ENCODE assay signal across 8 mouse cellular contexts in genomic region chr12:59039971-59040844, GRCm38 (mm10). TPM values are rescaled to one million over a fixed set of nuclear protein-coding genes. Genes with fewer than 3 reads are reported as not detected.
DNase-seq lines count a peak whose midpoint lies in the region; ATAC-seq and TF ChIP-seq lines count a peak whose summit lies in the region.

No protein-coding gene starts in this region.

- TF ChIP-seq EP300 in liver, postnatal 0 days (IDR thresholded peaks at IDR 0.05; ENCODE audit: low read depth): peak; percentile 16

- peak overlapping the region; percentile 90 for H3K27ac ChIP-seq in intestine, embryonic 15.5 days
- peak overlapping the region; percentile 92 for H3K27ac ChIP-seq in liver, postnatal 0 days (ENCODE audit: low read depth)
- H3K27ac ChIP-seq in neural tube, embryonic 13.5 days (replicated peaks): peak overlapping the region; percentile 53; the same call in 1 of the 2 replicates

- H3K9ac ChIP-seq in intestine, embryonic 15.5 days: no peak overlapping the region; the same call in 1 of the 2 replicates
- H3K9ac ChIP-seq in liver, postnatal 0 days (replicated peaks): peak overlapping the region; percentile 57
- no peak overlapping the region for H3K9ac ChIP-seq in neural tube, embryonic 13.5 days

- 10% methylated on average over 23 of the region's 23 CpGs for WGBS in intestine, embryonic 15.5 days
- 8% methylated on average over 23 of the region's 23 CpGs for WGBS in liver, postnatal 0 days (ENCODE audit: insufficient replicate concordance)
- WGBS in neural tube, embryonic 13.5 days: 4% methylated on average over 23 of the region's 23 CpGs

- peaks cover 10% of the 10 kb centered on the region; the same call in 1 of the 2 replicates for H3K36me3 ChIP-seq in intestine, embryonic 15.5 days
- H3K36me3 ChIP-seq in liver, postnatal 0 days (replicated peaks; ENCODE audit: insufficient read depth, low read length): peaks cover 22% of the 10 kb centered on the region
- peaks cover 39% of the 10 kb centered on the region for H3K36me3 ChIP-seq in neural tube, embryonic 13.5 days

- H3K27me3 ChIP-seq in intestine, embryonic 15.5 days (replicated peaks): no peaks in the 10 kb centered on the region
- no peaks in the 10 kb centered on the region for H3K27me3 ChIP-seq in liver, postnatal 0 days (ENCODE audit: insufficient read depth, low read length)
- no peaks in the 10 kb centered on the region for H3K27me3 ChIP-seq in neural tube, embryonic 13.5 days

- peak; percentile 93 for ATAC-seq in intestine, embryonic 15.5 days
- peak; percentile 87 for ATAC-seq in liver, postnatal 0 days
- peak; percentile 89 for ATAC-seq in neural tube, embryonic 13.5 days (ENCODE audit: low read depth)

- intact Hi-C loops in gastrocnemius, postnatal 36 days (cut with DNase I): no loop called here

- H3K4me1 ChIP-seq in intestine, embryonic 15.5 days (replicated peaks): no peaks in the 10 kb centered on the region
- peaks cover 5% of the 10 kb centered on the region; the same call in 1 of the 2 replicates for H3K4me1 ChIP-seq in liver, postnatal 0 days (ENCODE audit: insufficient read depth)
- H3K4me1 ChIP-seq in neural tube, embryonic 13.5 days (replicated peaks): peaks cover 5% of the 10 kb centered on the region

- TF ChIP-seq CTCF in liver, postnatal 0 days (IDR thresholded peaks at IDR 0.05; ENCODE audit: low read depth): no peak

- 0 out of 2 replicates have a peak overlapping the region, but pooled peaks have one; percentile 6 for H3K4me3 ChIP-seq in intestine, embryonic 15.5 days (replicated peaks)
- H3K4me3 ChIP-seq in liver, postnatal 0 days (ENCODE audit: low read depth, low read length): peak overlapping the region; percentile 21
- no peak overlapping the region for H3K4me3 ChIP-seq in neural tube, embryonic 13.5 days

- DNase-seq in gastrocnemius, adult 18-20 months (ENCODE audit: low spot score): peak; percentile 6
- no peak for DNase-seq in gastrocnemius, postnatal 36 days
- DNase-seq in c-Kit-positive CD71-positive TER-119-negative erythroid progenitor cells, embryonic 14.5 days (ENCODE audit: low read depth): peak; percentile 86
- peak; percentile 91 for DNase-seq in heart, adult 11 months
- DNase-seq in liver, postnatal 0 days: peak; percentile 74
- no peak for DNase-seq in cerebellum, adult 8-10 months

- peak overlapping the region; percentile 45 for H3K4me2 ChIP-seq in intestine, embryonic 15.5 days (replicated peaks)
- peak overlapping the region; percentile 64 for H3K4me2 ChIP-seq in liver, postnatal 0 days (ENCODE audit: low read depth, low read length)
- H3K4me2 ChIP-seq in neural tube, embryonic 13.5 days: peak overlapping the region; percentile 27; the same call in 1 of the 2 replicates

- H3K9me3 ChIP-seq in intestine, embryonic 15.5 days: no peaks in the 10 kb centered on the region
- H3K9me3 ChIP-seq in liver, postnatal 0 days (ENCODE audit: low read length): no peaks in the 10 kb centered on the region
- no peaks in the 10 kb centered on the region for H3K9me3 ChIP-seq in neural tube, embryonic 13.5 days

RNA-seq across cellular contexts. Expression of gene Trappc6b, which starts 21.1 kb away (rescaled TPM):
- total RNA-seq in gastrocnemius, adult 18-20 months (2021): 10 to 100 TPM; 45.5 to 57.9 TPM
- 10 to 100 TPM; 28.5 to 40.1 TPM for total RNA-seq in gastrocnemius, postnatal 36 days (2021)
- 79.1 and 84.2 TPM in 2 replicates for polyA plus RNA-seq in intestine, embryonic 15.5 days (2015; fragmentation: Nextera tagmentation; extraction: Ambion mirVana)
- 49.6 and 50.7 TPM in 2 replicates for polyA plus RNA-seq in liver, postnatal 0 days (2015; fragmentation: Nextera tagmentation; extraction: Ambion mirVana)
- polyA plus RNA-seq in neural tube, embryonic 13.5 days (2015; fragmentation: Nextera tagmentation; extraction: Ambion mirVana): 161 and 166 TPM in 2 replicates

RNA-seq across cellular contexts. Expression of gene Pnn, which starts 26.5 kb away (rescaled TPM):
- 10 to 100 TPM; 17.3 to 19.3 TPM for total RNA-seq in gastrocnemius, adult 18-20 months (2021)
- total RNA-seq in gastrocnemius, postnatal 36 days (2021): 10 to 100 TPM; 16.5 to 21.3 TPM
- 81.7 and 90.8 TPM in 2 replicates for polyA plus RNA-seq in intestine, embryonic 15.5 days (2015; fragmentation: Nextera tagmentation; extraction: Ambion mirVana)
- polyA plus RNA-seq in liver, postnatal 0 days (2015; fragmentation: Nextera tagmentation; extraction: Ambion mirVana): 22.1 and 28.9 TPM in 2 replicates
- 83.2 and 95.0 TPM in 2 replicates for polyA plus RNA-seq in neural tube, embryonic 13.5 days (2015; fragmentation: Nextera tagmentation; extraction: Ambion mirVana)

RNA-seq across cellular contexts. Expression of gene Gemin2, which starts 27.0 kb away (rescaled TPM):
- total RNA-seq in gastrocnemius, adult 18-20 months (2021): 1 to 10 TPM; 4.0 to 4.9 TPM
- 1 to 10 TPM; 3.8 to 4.6 TPM for total RNA-seq in gastrocnemius, postnatal 36 days (2021)
- 20.4 and 23.8 TPM in 2 replicates for polyA plus RNA-seq in intestine, embryonic 15.5 days (2015; fragmentation: Nextera tagmentation; extraction: Ambion mirVana)
- polyA plus RNA-seq in liver, postnatal 0 days (2015; fragmentation: Nextera tagmentation; extraction: Ambion mirVana): 19.5 and 20.0 TPM in 2 replicates
- polyA plus RNA-seq in neural tube, embryonic 13.5 days (2015; fragmentation: Nextera tagmentation; extraction: Ambion mirVana): 15.6 and 19.6 TPM in 2 replicates

RNA-seq across cellular contexts. Expression of gene Sec23a, which starts 28.4 kb away (rescaled TPM):
- total RNA-seq in gastrocnemius, adult 18-20 months (2021): 10 to 100 TPM; 60.1 to 60.9 TPM
- 10 to 100 TPM; 45.0 to 51.3 TPM for total RNA-seq in gastrocnemius, postnatal 36 days (2021)
- polyA plus RNA-seq in intestine, embryonic 15.5 days (2015; fragmentation: Nextera tagmentation; extraction: Ambion mirVana): 76.5 and 84.0 TPM in 2 replicates
- polyA plus RNA-seq in liver, postnatal 0 days (2015; fragmentation: Nextera tagmentation; extraction: Ambion mirVana): 43.2 and 48.4 TPM in 2 replicates
- polyA plus RNA-seq in neural tube, embryonic 13.5 days (2015; fragmentation: Nextera tagmentation; extraction: Ambion mirVana): 101 and 110 TPM in 2 replicates

RNA-seq across cellular contexts. Expression of gene Mia2, which starts 55.4 kb away (rescaled TPM):
- 100 to 1,000 TPM; 104 to 118 TPM for total RNA-seq in gastrocnemius, adult 18-20 months (2021)
- total RNA-seq in gastrocnemius, postnatal 36 days (2021): 100 to 1,000 TPM in 1 of 2 experiments, 10 to 100 TPM in 1; 83.9 to 111 TPM
- polyA plus RNA-seq in intestine, embryonic 15.5 days (2015; fragmentation: Nextera tagmentation; extraction: Ambion mirVana): 84.2 and 102 TPM in 2 replicates
- polyA plus RNA-seq in liver, postnatal 0 days (2015; fragmentation: Nextera tagmentation; extraction: Ambion mirVana): 74.3 and 75.2 TPM in 2 replicates
- 46.2 and 46.3 TPM in 2 replicates for polyA plus RNA-seq in neural tube, embryonic 13.5 days (2015; fragmentation: Nextera tagmentation; extraction: Ambion mirVana)

Comparison
In these comparisons a context has a peak if more than half of its experiments do, and no peak if none do; other contexts are left out.
1. DNase-seq: peak in gastrocnemius, adult 18-20 months (single experiment), c-Kit-positive CD71-positive TER-119-negative erythroid progenitor cells, embryonic 14.5 days (single experiment), heart, adult 11 months (single experiment) and liver, postnatal 0 days (single experiment); none in gastrocnemius, postnatal 36 days (0 of 2) and cerebellum, adult 8-10 months (single experiment).
2. Peak in every context shown above with its lines, with median percentiles within 50 percentile points of each other: ATAC-seq, H3K27ac ChIP-seq and H3K4me2 ChIP-seq.